Mouse (Mus musculus) frontal cortex, postnatal 36 days (tissue): ENCODE results near the gene Snap91.
A peak's percentile ranks its signal among the peaks of the same experiment; 100 is the strongest.

Experiments
- DNase-seq, 2 experiments: peaks; one replicate each; pipeline ENCODE4 v3.0.0; 2022; ENCODE audit warnings: low spot score in 2 of 2

Snap91 gene

DNA sequence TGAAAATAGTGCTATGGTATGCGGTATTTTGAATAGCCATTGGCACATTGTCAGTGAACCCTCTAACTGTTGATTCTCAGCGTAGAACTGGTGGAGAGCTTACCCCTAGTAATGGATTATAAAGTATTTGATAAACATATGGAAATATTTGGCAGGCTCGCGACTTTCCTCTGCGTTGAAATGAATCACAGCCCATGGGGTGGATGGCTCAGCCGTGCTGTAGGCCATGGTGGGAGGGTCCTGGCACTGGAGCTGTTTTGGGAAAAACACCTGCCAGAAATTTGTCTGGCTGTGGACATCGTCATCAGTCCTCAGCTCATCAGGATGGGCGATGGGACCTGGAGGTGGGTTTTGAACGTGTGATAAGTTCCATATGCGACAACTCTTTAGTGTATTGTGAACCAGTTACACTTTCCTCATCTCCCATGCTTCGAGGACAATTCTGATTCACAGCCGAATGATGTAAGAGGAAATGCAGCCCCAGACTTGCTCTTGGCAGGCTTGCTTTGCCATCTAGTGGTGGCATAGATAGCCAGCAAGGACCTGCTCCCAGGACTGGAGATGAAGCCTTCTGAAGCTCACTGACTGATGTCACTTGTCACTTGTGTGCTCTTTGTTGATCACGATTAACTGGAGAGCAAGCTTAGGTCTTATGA is 134.4 kb downstream of the Snap91 start:
- DNase-seq = peak; percentile 68 to 87

DNA sequence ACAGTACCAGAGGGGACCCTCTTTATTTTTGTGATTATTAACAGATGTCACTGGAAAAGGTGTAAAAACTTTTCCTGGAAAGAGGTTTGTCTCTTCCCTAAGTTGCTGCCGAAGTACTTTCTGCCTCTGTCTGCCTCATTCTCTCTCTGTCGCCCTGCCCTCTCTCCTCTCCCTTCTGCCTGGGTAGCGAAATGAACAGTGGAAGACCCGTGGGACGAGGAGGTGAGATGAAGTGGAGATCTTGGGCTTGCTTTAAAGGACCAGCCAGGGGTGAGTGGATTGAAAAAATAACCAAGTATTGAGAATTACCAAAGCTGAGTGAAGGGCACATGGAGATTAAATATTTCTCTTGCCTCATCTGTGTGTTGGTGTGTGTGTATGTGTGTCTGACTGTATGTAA is 136.4 kb downstream of the Snap91 start:
- no peak for DNase-seq

DNA sequence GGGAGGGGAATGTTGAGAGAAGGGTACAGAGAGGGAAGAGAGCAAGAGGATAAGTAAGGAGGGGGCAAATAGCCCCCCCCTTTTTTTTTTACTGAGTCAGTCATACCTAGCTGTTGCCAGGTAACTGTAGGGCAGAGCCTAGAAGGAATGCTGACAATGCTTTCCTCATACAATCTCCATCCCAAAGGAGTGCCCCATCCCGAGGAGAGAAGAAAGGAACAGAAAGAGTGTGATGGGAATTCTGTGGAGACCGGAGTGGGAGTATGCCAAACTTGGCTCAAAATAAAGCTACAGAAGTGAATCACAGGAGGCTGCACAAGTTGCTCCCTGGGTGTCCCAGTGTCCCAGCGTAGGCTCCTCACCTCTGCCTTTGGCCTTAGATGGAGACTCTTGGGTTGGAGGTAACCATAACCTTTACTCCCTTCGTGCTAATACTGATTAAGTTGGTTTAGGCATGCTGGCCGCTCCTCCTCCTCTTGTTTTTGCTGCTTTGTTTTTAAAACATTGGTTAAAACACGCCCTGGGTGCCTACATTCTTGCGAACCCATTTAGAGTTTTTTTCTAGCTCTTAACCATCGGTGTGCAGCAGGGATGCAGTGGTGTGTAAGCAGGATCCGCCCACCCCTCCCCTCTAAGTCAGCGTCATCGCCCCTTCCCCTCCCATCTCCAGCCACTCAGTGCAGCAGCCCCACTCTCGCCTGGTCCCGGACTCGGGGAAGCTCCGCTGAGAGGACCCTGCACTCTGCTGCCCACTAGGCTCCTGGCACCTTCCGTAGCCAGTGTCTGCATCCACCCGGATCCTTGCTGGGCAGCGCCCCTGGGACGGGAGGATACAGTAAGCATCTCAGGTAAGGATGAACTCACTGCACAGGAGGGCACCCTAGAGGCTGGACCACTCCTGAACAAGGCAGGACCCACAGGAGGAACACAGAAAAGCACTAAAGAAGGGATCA is 137.2 kb downstream of the Snap91 start, which contains the start of gene Prss35:
Prss35 (plus strand) TSS at position 691 of the 953 bp plus-strand sequence.
- no peak for DNase-seq

DNA sequence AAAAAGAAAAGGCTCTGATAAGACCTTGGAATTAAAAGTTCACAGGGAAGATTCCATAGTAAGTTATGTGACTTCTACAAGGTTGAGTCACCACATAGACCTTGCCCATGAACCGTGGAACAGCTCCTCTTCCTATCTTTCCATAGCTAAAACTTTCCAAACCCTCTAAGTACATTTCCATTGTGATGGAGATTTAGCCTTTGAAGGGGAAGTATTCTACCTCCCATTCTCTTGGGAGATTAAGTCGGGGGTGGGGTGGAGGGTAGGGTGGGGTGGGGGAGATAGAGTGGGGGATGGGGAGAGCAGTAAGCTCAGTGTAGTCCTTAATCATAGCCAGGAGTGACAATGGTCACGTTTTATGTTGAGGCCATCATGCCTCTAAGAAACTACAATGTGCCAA is 140.5 kb downstream of the Snap91 start:
- DNase-seq = no peak

DNA sequence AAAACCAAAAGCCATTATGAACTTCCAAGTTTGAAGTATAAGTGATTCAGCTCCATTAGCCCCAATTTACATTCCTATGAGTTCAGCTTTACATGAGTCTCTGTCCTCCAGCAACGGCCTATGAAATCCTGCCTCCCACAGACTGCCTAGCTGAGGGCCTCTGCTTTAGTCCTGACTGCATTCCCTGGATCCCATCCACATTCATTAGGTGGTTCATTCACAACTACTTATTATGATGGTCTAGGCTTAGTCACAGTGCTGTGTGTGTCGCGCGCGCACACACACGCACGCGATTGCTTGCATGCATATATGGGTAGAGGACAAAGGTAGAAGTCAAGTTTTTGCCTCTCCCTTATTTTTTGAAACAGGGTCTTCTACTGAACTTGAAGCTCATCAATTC is 141.7 kb downstream of the Snap91 start:
- no peak for DNase-seq

DNA sequence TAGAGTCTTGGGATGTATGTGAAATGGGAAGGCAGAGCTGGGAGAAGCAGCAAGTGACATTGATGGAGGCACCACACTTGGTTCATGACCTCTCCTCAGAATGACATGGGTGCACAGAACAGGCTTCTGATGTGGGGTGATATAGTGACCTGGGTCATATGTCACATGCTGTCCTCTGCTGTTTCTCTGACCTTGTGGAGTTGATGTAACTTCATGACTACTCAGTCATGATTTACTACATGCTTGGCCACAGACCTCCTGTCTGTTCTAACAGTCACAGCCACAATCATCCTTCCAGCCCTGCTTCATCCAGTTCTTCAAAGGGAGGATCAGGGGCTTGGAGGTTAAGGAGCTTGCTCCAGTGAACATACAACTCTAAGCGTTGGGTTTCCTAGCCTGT is 142.4 kb downstream of the Snap91 start:
- DNase-seq = no peak

DNA sequence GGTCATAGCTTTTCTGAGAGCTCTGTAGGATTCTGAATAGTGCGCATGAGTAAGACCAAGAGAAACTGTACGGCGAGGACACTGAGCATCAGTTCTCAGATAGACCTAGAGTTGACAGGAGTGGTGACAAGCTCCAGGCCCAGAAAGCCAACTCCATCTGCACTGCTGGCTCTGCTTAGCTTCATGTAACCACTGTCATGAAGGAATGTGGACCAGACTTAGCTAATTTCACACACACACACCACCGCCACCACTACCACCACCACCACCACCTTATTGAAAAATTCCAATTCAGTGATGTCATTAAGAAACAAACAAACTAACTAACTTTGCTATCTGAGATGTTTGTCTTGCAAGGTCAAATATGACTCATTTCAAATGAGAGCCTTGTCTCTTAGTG is 143.5 kb downstream of the Snap91 start:
- DNase-seq = no peak

DNA sequence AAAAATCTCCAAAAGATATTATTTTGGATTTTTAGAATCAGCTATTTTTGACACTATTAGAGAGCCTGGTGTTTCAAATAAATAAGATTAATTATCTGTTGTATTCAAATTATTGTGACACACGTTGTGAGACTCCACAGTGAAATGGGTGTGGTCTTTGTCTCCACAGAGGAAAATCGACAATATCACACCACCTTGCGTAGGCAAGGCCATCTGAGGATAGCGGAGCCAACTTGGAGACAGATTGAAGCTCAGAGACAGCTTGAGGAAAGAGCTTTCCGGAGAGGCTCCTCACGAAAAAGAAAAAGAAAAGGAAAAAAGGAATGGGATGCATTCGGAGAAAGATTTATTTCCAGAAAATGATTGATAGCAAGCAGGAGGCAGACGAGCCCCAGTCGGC is 145.7 kb downstream of the Snap91 start:
- no peak for DNase-seq

DNA sequence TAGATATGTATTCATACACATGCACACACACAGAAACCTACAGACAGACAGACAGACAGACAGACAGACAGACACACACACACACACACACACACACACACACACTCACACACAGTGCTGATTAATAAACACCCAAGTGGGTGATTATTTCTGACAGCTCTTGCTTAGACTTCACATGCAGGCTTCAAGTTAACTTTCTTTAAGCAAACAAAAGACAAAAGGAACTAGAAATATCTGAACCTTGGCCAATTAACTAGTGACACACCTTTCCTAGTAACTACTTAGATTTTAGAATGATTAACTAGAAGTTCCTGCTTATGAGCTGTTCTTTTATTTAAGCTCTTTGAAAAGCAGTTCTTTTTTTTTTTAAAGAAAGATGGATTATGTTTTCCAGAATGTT is 146.1 kb downstream of the Snap91 start:
- DNase-seq = no peak

DNA sequence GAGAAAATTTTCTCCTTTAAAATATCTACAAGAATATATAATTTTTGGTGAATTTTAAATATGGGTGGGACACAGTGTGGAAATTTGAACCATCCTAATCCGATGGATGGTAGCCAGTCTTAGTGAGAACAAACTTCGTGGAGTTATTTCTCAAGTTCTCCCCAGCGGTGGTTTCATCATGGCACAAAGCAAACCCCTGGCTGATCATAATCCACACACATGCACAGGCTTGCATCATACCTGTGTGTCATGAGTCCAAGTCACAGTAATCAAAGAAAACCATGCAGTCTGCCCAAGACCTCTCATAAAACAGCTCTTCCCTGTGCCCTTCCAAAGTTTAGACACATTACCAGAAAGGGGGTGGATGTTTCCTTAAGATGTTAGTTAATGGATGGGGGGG is 150.6 kb downstream of the Snap91 start:
- no peak for DNase-seq

DNA sequence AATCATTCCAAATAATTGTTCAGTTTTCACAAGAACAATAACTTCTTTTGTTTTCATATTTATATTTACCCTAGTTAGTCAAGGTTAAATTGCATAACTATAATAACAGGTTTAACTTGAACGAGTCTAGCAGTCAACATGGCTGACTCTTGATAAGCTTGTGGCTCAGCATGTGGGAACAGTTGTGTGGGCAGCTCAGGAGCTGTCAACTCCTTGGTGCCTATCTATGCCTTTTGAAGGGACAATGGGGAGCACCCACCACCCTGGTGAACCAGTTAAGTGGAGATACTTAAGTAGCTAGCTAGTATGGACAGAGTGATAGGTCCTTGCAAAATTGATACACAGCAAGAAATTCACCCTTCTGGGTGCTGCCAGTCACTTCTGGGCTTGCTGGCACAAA is 151.4 kb downstream of the Snap91 start:
- DNase-seq = no peak

DNA sequence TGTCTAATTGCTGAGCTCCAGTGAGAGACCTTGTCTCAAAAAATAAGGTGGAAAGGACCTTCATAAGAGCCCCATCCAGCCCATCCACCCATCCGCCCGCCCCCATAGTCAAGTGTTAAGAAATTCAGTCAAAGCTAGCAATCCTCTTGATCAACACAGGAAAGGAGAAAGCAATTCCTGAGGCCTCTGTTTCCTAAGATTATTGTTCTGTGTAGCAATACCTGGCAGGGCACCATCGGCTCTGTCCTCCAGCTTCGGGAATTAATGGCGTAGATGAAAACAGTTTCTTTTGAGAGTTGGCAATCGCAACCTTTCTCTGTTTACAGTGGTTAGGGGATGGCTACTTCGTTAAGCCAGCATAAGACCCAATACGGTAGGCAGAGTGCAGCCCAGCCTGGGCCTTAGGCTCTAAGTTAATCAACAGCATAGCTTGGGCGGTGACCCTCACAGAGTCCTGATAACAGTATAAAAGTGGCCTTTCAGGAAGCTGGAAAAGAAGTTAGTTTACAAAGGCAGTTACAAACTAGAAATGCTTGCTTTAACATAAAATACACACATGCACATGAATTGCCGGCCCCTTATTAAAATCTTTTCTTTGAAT is 152.1 kb downstream of the Snap91 start:
- DNase-seq = no peak

DNA sequence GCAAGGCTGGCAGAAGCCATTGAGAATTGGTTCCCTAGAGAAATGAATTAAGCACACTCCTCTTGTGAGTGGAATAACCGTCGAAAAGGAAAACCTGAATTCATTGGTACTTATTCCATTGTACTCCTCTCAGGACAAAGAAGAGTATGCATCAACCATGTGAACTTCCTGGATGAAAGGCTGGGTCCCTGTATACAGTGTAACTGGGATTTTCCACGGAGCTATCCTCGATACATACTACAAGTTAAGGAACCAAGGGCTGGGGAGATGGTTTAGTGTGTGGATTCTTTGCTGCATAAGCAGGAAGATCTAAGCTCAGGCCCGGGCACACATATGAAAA is 154.1 kb downstream of the Snap91 start:
- no peak for DNase-seq

DNA sequence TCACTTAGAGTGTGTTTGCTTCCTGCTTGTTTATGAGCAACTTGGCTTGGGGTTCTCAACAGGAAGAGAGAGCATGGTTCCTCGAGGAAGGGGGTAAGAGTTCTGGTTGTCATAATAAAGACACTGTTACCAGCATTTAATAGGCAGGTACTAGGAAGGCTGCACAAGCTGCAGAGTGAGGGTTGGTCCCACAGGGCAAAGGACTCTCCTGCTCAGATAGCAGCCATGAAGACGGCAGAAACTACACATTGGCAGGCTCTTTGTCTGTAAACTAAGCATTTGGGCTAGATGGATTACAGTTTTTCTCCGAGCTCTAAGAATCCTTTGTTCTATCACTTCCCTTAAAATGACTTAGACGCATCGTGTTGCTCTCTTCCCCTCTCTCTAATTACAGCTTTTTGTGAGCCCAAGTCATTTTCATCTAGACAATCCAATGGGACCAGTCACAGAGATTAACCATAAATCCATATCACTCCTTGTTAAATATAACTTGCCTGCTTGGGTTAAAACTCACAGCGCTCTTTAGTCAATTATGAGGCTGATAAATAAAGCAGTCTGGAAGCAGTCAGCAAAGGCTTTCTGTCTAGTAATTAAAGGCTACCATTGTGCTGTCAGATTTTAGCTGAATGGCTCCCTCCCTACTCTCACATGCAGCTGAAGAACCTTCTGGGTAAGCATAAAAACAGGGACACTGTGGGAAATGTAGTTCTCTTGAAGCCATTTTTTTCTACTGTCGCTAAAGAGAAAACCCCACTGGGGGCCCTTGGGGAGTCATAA is 154.7 kb downstream of the Snap91 start:
- DNase-seq = no peak

DNA sequence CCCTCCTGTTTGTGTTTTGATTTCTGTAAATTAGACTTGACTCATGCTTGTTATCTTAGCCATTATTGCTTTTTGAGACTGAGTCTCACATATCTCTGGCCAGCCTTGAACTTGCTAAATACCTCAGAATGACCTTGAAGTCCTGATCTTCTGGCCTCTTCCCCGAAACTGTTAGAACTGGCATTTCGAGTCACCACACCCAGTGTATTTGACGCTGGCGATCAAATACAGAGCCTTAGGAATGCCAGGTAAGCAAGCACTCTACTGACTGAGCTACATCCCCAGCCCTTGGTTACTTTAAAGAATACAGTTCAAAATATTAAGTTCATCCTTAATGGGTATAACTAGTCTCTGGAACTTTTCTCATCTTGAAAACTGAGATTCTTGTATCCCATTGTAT is 155.4 kb downstream of the Snap91 start:
- no peak for DNase-seq

DNA sequence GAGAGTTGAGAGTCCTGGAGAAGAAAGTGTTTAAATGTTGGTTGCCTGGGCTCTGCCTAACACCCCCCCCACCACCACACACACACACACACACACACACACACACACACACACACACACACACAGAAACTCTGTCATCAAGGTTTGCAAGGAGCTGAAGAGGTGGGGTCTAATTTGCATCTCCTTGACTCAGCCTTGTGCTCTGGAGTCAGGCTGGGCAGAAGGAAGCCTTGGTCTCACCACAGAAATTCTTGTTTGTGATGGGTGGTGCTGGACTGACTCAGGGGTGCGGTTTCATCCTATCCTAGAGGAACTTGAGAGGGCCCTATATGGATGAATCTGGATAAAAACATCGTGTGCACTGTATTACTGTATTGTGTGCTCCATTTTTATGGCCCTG is 159.7 kb downstream of the Snap91 start:
- no peak for DNase-seq

DNA sequence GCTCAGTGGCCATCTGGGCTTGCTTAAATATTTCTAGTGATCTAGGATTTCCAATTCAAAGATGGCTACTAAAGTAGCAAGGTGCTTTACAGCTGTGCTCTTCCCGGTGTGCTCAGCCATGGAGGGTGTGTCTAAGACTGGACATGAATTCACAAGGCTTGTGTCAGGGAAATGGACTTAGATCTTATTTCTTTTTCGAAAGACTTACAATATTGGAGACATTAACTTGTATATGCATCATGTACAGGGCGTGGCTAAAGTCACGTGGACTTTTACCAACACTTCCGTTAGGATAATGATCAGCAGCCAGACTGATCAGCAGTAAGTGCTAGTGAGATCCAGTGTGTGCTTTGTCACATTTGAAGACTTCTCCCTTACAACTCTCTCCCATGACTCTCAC is 160.2 kb downstream of the Snap91 start:
- DNase-seq = no peak

DNA sequence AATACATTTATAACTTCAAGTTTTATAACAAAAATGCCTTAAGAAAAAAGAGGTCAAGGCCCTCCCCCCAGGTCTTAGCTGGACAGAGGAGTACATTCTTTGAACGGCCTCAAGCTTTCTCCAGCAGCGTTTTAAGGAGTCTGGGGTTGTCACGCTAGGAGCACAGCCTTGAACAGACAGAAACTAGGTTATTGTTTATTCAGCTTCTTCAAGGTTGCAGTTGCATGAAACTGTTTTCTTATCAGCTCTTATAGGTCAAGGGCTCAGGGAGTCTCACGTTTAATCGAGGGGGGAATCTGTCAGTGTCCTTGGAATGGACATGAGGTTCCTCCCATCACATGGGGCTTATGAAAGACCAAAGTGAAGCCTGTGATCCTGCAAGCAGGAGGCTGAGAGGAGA is 163.3 kb downstream of the Snap91 start:
- no peak for DNase-seq

DNA sequence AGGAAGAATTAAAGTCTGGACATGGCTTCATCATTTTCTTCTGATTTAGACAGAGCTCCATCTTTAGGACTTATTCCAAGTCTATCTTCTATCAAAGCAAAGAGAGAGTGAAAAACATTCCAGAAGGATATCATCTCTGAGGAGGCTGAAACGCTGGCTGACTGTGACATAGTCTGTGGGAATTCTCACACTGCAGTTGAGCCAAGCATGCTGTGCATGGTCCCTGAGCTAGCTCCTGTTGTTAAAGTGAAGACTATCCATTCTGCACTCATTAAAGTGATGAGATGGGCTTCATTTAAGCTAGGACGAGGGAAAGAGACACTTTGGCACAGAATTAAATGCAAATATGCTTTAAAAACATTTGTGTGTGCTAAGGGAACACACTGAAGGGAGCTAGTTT is 163.9 kb downstream of the Snap91 start:
- peak; percentile 25 to 36 for DNase-seq
